ENCODE assay signal across 1 mouse cellular context in the genomic region with DNA sequence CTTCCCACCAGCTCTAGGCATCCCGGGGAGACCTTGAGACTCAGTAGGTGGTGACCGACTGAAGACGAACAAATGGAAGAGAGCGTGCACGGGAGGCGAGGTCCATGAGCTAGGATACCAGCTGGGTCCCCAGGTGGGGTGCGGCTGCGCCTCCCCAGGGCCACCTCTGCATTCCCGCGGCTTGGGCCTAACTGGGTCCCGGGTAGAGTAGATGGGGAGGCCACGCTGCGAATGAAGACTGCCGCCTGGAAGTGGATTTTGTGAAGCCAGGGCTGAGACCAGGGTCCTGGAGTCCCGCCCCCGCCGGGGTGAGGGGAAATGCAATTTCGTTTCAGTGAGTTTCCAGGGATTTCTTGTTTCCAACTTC.
TF ChIP-seq lines count a peak whose summit lies in the region.

No protein-coding gene starts in this region.

TF ChIP-seq in MEL, 35 proteins besides CTCF, POLR2A, EP300 and RAD21:
- TF ChIP-seq TBP (IDR thresholded peaks at IDR 0.05; ENCODE audit: low read depth, low read length) (no peak), MXI1 (IDR thresholded peaks at IDR 0.05; ENCODE audit: low read depth, low read length) (no peak), SIN3A (IDR thresholded peaks at IDR 0.05; ENCODE audit: low read length) (no peak), BHLHE40 (IDR thresholded peaks at IDR 0.05; ENCODE audit: borderline replicate concordance, low read depth, low read length) (no peak)
